Mouse (Mus musculus) cortical plate, adult 2 months (tissue): ENCODE results near the gene Taf1c. TPM values are rescaled to one million over a fixed set of nuclear protein-coding genes. Genes with fewer than 3 reads are reported as not detected.
A peak's percentile ranks its signal among the peaks of the same experiment; 100 is the strongest.

Experiments
- H3K27ac ChIP-seq: fragments of 200-500 bp; 2 replicates; pipeline ENCODE4 v1.5.1; 2012; ENCODE audit warnings: low read length, control low read depth, inconsistent platforms; ENCODE audit not compliant: insufficient read depth
- H3K4me1 ChIP-seq: fragments of 200-500 bp; 2 replicates; pipeline ENCODE4 v1.6.1; 2011; ENCODE audit warnings: low read length; ENCODE audit not compliant: control insufficient read depth, insufficient read depth
- H3K4me3 ChIP-seq: fragments of 200-500 bp; 2 replicates; pipeline ENCODE4 v1.5.1; 2011; ENCODE audit warnings: mild to moderate bottlenecking, low read length, control low read depth; ENCODE audit not compliant: insufficient read depth
- CTCF ChIP-seq: fragments of 200-500 bp; IDR thresholded peaks from 2 replicates; pipeline ENCODE4 v1.5.1; 2011; ENCODE audit warnings: mild to moderate bottlenecking, control low read depth, low read length; ENCODE audit not compliant: insufficient read depth; ENCODE audit errors: extremely low read depth
- POLR2A ChIP-seq: fragments of 200-500 bp; IDR thresholded peaks from 2 replicates; pipeline ENCODE4 v1.6.1; 2011; ENCODE audit warnings: mild to moderate bottlenecking, low read length, control low read depth; ENCODE audit not compliant: insufficient read depth; ENCODE audit errors: extremely low read depth
- polyA plus RNA-seq: library from polyadenylated mRNA; depleted of rRNA; stranded (reverse); fragments of >200 nt; gene quantifications from 2 replicates; pipeline ENCODE4 v1.2.3, GENCODE M21; 2012; rRNA removed

Taf1c gene
- 15.8 and 16.6 TPM in 2 replicates for polyA plus RNA-seq

DNA sequence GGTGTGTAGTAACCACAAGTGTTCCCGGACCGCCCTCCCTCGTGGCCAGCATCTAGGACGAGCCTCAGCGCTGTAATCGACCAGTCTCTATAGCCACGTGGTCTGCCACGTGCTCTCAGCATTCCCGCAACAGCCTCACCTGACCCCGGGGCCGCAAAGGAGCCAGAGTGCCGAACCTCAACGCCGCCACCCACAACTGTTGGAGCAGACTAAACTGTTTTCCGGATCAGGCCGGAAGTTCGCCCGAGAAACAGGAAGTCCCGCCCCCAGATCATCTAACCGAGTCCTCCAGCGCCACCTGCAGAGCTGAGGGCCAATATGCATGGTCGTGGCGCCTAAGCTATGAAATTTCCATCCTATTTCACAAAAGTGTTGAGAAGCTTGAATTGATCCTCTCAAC is at the start of gene Taf1c:
Gene Taf1c (minus strand): TSS at position 227 of the 400 bp plus-strand sequence.
- no peak within 1 kb of the TSS for H3K27ac ChIP-seq
- peak; percentile 67; the same call in 1 of the 2 replicates for TF ChIP-seq POLR2A
- TF ChIP-seq CTCF: peak; percentile 71
- H3K4me1 ChIP-seq: peaks cover 3% of the 10 kb centered on the region
- peak within 1 kb of the TSS; percentile 53 for H3K4me3 ChIP-seq

DNA sequence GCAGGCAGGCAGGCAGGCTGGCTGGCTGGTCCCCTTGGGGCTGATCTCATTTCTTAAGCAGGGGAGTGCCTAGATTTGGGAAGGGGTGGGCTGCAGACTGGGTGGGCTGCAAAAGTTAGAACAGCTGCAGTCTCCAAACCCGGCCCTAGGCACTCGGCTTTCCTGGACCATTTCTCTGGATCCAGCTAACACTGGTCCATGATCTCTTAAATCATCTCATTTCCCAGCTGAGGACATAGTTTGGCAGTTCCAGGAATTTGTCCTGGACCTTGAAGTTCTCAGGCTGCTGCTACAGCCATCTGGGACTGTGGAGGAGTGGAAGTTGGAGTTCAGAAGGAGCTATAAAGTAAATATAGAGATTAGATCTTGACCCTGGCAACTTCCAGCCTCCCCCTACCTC is 46.3 kb upstream of the Taf1c start:
- Histone ChIP-seq H3K4me3 (no peak overlapping the region), H3K4me1 (no peaks in the 10 kb centered on the region), H3K27ac (no peak overlapping the region)
- no peak for TF ChIP-seq CTCF
- TF ChIP-seq POLR2A: no peak

- no peak overlapping the region for H3K27ac ChIP-seq
- TF ChIP-seq POLR2A (no peak), CTCF (no peak)
- no peaks in the 10 kb centered on the region for H3K4me1 ChIP-seq
- no peak overlapping the region for H3K4me3 ChIP-seq
Measured at GRCm38 (mm10) chr8:119646846-119647245, 41.8 kb upstream of the Taf1c start.

- TF ChIP-seq CTCF (no peak), POLR2A (no peak)
- Histone ChIP-seq H3K4me3 (no peak overlapping the region), H3K4me1 (no peaks in the 10 kb centered on the region), H3K27ac (no peak overlapping the region)
Measured at GRCm38 (mm10) chr8:119646197-119646596, 41.2 kb upstream of the Taf1c start.

DNA sequence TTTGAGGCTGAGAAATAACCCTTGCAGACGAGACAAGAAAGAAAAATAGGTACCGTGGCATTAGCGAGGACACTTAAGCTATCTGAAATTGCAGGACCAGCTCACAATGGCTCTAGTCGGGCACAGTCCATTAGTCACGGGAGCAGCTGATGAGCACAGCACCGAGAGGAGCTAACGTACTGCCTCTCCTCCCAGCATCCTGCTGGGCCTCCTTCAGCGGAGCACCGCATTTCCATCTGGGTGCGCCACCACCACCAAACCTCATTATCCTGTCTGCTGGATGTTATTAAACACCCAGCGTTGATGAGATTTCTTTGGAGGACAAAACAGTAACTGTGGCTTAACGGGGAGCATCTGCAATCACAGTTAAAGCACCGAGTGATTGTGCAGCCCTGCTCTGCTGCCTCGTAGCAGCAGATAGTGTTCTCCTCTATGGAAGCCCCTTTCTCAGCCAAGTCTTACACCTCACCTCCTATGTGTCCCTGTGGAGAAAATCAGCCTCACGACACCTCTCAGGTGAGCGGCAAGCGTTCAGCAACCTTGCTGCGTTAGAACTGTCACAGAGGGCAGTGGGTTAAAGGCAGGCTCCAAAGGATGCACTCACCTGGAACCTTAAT is 40.1 kb upstream of the Taf1c start:
- TF ChIP-seq CTCF: no peak
- no peak for TF ChIP-seq POLR2A
- Histone ChIP-seq H3K4me1 (no peaks in the 10 kb centered on the region), H3K4me3 (no peak overlapping the region), H3K27ac (no peak overlapping the region)

GRCm38 (mm10) chr8:119644429-119644960 is 39.5 kb upstream of the Taf1c start:
- Histone ChIP-seq H3K4me1 (no peaks in the 10 kb centered on the region), H3K4me3 (no peak overlapping the region), H3K27ac (no peak overlapping the region)
- no peak for TF ChIP-seq CTCF
- TF ChIP-seq POLR2A: no peak

- no peaks in the 10 kb centered on the region for H3K4me1 ChIP-seq
- no peak overlapping the region for H3K27ac ChIP-seq
- H3K4me3 ChIP-seq: no peak overlapping the region
- TF ChIP-seq CTCF: no peak
- no peak for TF ChIP-seq POLR2A
Measured at GRCm38 (mm10) chr8:119642960-119643359, 37.9 kb upstream of the Taf1c start.

DNA sequence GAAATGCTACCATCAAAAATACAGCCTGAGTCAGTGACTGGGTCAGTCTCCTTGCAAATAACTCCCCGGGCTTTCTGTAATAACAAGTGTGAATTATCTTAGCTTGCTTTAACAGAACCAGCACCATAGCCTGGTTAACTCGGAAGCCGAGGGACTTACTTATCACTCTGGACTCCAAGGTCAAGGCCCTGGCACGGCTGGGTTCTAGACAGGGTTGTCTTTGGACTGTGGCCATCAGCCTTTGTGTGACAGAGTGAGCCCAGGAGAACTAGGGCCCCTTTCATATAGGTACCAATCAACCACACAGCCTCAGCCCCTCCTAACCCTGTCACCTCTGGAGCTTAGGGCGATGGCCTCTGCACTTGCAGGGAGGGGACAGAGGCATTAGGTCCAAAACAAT is 36.0 kb upstream of the Taf1c start:
- H3K27ac ChIP-seq: no peak overlapping the region
- no peak for TF ChIP-seq POLR2A
- TF ChIP-seq CTCF: no peak
- H3K4me1 ChIP-seq: no peaks in the 10 kb centered on the region
- H3K4me3 ChIP-seq: no peak overlapping the region

- no peak for TF ChIP-seq POLR2A
- TF ChIP-seq CTCF: no peak
- no peak overlapping the region for H3K27ac ChIP-seq
- H3K4me1 ChIP-seq: no peaks in the 10 kb centered on the region
- H3K4me3 ChIP-seq: no peak overlapping the region
Measured at GRCm38 (mm10) chr8:119639798-119640197, 34.8 kb upstream of the Taf1c start.

DNA sequence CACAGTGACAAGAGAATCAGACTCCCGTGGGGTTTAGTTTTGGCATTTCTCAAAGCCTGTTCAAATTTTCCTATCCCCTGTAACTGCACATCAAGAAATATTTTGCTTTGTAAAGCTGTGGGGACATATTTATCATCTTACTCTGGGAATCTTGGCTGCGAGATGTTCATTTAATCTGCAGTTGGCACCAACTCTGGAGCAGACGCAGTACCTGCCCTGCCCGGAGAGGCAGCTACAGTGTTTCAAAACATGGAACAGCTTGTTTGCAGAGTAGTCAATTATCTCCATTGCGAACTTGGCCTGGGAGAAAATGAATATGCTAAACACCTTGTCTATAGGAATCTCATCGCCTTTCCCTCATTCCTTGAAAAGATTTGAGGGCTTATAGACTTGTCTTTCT is 33.2 kb upstream of the Taf1c start:
- H3K4me1 ChIP-seq: no peaks in the 10 kb centered on the region
- TF ChIP-seq POLR2A: no peak
- no peak for TF ChIP-seq CTCF
- no peak overlapping the region for H3K27ac ChIP-seq
- no peak overlapping the region for H3K4me3 ChIP-seq

GRCm38 (mm10) chr8:119637381-119637780 is 32.4 kb upstream of the Taf1c start:
- TF ChIP-seq CTCF: no peak
- TF ChIP-seq POLR2A: no peak
- Histone ChIP-seq H3K4me3 (no peak overlapping the region), H3K4me1 (no peaks in the 10 kb centered on the region), H3K27ac (no peak overlapping the region)
